Mouse (Mus musculus): ENCODE data around the gene Crxos.

Gene Crxos

GRCm38 (mm10) chr7:15922220-15922773 is 39.9 kb downstream of the Crxos start, which contains the start of gene Selenow:
Selenow (minus strand) TSS chr7:15922402.
- peak; percentile 81 to 89 for DNase-seq

DNA sequence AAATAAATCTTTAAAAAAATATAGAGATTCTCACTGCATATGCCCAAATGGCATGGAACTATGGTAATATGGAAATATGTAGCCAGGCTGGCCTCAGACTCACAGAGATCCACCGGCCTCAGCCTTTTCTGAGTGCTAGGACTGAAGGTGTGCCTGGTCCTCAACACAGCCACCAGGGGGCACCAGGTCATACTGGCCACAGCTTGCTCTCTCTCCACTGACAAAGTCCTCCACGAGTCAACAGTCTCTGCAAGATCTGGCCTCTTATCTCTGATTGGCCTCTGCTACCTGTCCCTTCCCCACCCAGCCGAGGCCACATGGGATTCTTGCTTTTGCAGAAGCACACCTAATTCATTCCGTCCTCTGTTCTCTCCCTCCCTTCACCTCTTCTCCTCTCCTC is 47.5 kb downstream of the Crxos start:
- DNase-seq, result peak; percentile 40 to 70

GRCm38 (mm10) chr7:15930543-15930942 is 48.1 kb downstream of the Crxos start:
- no peak for DNase-seq

- no peak for DNase-seq
These were observed 49.2 kb downstream of the Crxos start for GRCm38 (mm10) chr7:15931635-15932034.

DNA sequence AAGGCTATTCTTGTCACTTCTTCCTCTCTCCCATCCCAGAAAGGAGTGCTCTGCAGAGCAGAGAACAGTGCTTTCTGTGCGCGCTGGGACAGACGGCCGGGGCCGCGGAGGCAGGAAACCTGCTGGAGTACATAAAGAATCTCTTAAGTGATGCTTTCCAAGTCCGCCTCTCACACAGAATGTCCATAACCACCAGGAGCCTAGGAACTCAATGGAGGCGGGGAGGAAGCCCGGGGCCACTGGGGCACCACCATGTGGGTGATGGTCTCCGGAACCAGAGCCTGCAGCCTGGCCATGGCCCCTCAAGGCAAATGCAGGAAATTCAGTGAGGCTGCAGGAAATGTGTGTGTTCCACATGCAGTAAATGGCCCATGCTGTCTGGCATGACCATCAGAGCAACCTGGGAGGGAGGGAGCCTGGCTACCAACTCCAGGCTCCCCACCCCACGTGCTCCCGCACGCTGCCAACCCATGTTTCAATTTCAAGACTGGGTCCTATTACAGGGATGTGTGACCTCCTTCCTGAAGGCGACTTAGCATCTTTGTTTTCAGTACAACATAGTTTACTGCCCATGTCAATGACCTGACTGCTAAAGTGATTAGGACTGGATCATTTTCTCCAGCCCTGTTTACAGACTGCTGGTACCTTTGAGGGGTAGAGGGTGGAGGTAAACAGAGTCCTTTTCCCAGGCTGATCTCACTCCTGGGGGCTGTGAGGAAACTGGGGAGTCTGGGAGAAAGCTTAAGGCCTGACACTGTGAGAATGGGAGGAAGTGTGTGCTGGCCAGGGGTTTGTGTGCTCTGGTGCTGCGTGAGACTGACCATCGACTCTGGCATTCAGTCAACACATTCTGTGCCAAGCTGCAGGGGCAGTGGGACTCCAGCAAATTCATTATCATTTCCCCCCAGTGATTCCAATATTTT is 51.3 kb downstream of the Crxos start:
- no peak for DNase-seq

- DNase-seq, result no peak
These were observed 55.1 kb downstream of the Crxos start for GRCm38 (mm10) chr7:15937491-15937890.

DNA sequence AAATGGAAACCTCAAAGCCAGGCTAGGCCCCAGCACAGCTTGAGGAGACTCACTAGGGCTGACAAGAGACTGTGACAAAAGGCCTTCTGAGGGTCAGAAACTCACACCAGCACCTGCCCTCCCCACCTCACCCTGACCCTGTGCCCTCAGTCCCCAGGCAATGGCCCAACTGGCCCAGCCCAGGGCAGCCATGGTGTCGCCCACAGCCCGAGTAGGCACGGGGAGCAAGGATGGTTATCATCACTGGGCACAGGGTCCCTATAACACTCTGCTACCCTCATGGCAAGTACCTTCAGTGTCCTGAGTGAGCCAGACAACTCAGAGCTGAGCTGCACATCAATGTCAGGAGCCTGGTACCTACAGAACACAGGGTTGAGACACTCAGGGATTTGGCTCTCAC is 56.2 kb downstream of the Crxos start:
- no peak for DNase-seq

- no peak for DNase-seq
These were observed 61.9 kb downstream of the Crxos start for GRCm38 (mm10) chr7:15944311-15944710.

GRCm38 (mm10) chr7:15945211-15945610 is 62.8 kb downstream of the Crxos start:
- DNase-seq, result no peak

GRCm38 (mm10) chr7:15945721-15946536 is 63.5 kb downstream of the Crxos start, which contains the start of gene Nop53:
Nop53 (minus strand) TSS chr7:15946074.
- peak; percentile 80 to 86 for DNase-seq

- DNase-seq, result no peak
These were observed 65.3 kb downstream of the Crxos start for GRCm38 (mm10) chr7:15947653-15948260.

DNA sequence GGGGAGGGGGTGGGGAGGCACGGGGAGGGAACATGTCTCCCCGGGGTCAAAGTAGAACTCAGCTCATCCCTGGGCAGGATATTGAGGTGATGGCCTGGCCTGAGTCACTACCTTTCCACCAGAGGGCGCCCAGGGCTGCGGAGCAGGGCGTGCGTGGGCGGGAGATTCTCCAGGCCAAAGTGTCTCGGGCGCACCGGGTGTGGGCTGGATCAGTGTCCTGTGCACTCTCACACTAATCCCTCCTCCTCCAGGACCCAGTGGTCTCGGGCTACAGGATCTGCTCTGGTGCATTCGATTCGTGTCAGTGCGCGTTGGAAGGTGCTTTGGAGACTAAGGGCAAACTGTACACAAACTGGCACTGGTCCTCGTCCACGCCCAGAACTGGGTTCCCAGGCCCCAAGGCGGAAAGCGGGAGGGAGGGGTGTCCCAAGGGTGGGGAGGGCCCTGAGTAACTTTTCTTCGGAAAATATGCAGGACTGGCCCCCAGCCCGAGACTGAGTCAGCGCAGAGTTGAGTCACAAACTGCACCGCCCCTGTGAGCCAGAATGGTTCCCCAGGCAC is 66.0 kb downstream of the Crxos start:
- peak; percentile 69 to 89 for DNase-seq

GRCm38 (mm10) chr7:15949216-15949790 is 66.9 kb downstream of the Crxos start:
- no peak for DNase-seq

GRCm38 (mm10) chr7:15950008-15950407 is 67.6 kb downstream of the Crxos start:
- no peak for DNase-seq

DNA sequence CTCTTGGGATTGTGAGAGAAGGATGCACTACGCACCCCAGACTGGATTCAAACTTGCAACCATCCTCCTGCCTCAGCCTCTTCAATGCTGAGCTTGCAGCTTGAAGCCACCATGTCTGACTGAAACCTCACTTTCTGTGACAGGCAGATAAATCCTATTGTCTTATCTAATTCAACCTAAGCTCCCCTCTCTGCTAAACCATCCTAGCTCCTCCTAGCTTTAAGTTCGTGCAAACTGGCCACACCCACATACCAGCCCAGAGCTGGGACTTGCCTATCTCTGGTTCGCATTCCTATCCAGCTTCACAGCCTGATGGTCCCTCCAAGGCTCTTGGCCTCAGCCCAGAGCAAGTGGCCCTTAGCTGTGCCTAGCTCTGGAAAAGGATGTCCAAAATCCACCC is 70.0 kb downstream of the Crxos start:
- DNase-seq, result no peak
